Mouse (Mus musculus) embryo, embryonic 10.5 days (tissue): ENCODE data around the gene Tpi1.

Experiments
- DNase-seq: peaks from one replicate; pipeline ENCODE4 v3.0.0-alpha.2; 2015; ENCODE audit warnings: low spot score

Gene Tpi1

GRCm38 (mm10) chr6:124770511-124770910 is 43.6 kb downstream of the Tpi1 start:
- DNase-seq: no peak

- no peak for DNase-seq
Observed at GRCm38 (mm10) chr6:124770013-124770412, 44.1 kb downstream of the Tpi1 start.

DNA sequence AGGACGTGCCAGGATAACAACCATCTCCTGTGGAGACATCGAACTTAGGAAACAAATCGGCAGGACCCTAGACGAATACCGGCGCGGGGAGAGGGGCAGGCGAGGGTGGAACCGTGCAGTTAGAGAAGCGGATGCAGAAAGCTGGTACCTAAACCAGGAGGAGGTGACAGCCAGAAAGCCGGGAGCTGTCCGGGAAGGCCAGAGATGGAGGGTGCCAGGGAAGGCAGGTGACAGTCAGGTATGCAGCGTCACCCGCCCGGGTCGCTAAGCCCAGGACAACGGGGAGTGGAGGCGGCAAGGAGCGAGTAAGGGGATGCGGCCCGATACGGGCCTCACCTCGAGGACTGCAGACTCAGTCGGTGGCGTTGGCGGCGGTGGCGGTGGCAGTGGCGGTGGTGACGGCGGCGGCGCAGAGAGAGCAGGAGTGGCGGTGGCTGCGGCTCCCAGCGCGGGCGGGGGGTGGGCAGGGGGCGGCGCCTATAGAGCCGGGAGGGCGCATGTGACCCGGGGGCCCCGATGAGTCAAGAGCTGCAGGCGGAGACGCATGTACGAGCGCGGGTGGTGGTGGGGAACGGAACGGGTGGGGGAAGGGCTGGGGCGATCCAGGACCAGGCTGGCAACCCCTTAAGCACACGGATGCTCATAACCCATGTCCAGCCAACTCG is 44.9 kb downstream of the Tpi1 start, which contains the start of gene Eno2:
Eno2 (minus strand) TSS at position 573 of the 665 bp plus-strand sequence.
- DNase-seq: peak; percentile 70

DNA sequence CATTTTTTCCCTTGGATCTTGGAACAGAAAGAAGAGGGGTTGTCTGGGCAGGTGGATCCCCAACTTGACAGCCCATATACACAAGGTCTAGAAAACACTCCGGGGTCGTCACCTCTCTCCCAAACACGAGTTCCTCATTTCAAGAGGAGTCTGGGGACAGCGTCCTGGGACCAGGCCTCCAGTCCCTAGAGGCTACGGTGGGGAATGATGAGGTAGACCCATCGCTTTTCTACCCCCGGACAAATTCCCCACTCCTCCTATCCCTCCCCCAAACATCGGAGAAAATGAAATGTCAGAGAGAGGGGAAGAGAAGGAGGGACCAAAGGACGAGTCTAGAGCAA is 45.4 kb downstream of the Tpi1 start:
- peak; percentile 17 for DNase-seq

GRCm38 (mm10) chr6:124767920-124768703 is 46.0 kb downstream of the Tpi1 start:
- peak; percentile 46 for DNase-seq

GRCm38 (mm10) chr6:124767536-124767919 is 46.6 kb downstream of the Tpi1 start:
- no peak for DNase-seq

DNA sequence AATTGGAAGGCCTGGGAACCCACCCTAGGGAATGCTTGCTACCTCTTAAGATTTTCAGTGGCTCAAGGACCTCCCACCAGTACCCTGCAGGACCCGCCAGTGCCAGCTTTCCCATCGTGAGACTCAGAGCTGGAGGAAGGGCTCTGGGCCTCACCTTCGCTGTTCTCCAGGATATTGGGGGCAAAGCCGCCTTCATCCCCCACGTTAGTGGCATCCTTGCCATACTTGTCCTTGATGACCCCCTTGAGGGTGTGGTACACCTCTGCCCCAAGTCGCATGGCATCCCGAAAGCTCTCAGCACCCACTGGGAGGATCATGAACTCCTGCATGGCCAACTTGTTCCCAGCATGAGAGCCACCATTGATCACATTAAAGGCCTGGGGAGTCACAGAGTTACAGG is 48.1 kb downstream of the Tpi1 start:
- DNase-seq: no peak
